Mouse (Mus musculus): ENCODE measurements around the gene Ankfy1. TPM values are rescaled to one million over a fixed set of nuclear protein-coding genes. Genes with fewer than 3 reads are reported as not detected.
"Not testable (repeated sequence)": the region's sequence is repeated elsewhere in the genome, so short reads cannot be mapped to it uniquely, and the experiment has no call there.

Gene Ankfy1
- total RNA-seq, 1 experiment from 2014 or later, result 101 TPM

DNA sequence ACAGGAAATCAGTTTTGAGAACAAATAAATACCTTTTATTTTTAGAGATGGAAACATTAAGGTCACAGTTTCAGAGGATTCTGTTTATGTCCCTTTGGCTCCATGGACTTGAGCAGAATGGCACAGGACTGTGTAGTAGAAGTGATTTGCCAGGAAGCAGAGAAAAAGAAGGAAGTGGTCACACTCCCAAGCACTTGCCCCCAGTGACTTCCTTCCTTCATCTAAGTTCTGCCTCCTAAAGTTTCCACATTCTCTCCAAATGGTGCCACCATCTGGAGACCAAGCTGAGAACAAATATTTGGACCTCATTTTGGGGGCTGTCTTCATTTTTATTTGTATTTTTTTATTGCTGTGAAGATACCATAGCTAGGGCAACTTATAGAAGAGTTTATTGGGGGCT, 7.5 kb downstream of the Ankfy1 start:
- peak; percentile 41; the same call in 1 of the 2 replicates for ATAC-seq (ENCODE audit: extremely low read depth, insufficient number of reproducible peaks, low FRiP score, poor library complexity, severe bottlenecking)

DNA sequence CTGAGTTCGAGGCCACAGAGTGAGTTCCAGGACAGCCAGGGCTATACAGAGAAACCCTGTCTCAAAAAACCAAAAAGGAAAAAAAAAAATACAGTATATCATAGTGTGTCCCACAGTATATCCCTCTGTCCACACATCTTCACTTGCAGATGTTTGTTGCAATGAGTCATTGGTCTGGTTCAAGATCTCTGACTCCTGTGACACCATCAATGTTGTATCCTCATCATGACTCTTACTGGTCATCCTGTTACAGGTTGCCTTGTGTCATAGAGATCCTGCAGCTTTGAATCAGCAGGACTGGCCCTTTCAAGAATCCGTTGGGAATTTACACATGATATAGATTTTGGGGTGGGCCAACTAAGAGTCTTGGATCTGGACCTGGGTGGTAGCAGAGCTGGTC, 15.3 kb downstream of the Ankfy1 start:
- ATAC-seq (ENCODE audit: extremely low read depth, insufficient number of reproducible peaks, low FRiP score, poor library complexity, severe bottlenecking), result not testable (repeated sequence)

DNA sequence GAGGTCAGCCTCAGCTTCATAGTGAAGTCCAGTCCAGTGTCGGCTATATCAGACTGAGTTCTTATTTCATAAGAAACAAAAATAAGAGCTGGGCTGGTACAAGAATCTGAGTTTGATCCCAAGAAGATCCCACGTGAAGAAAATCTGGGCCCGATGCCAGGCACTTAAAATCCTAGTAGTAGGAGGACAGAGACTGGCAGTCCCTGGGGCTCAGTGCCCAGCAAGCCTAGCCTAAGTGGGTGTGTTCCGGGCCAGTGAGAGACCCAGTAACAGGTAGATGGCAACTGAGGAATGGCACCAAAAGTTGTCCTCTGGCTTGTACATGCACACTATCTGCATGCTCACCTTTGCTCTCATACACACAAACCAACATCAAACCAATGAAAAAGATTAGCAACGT, 22.9 kb downstream of the Ankfy1 start:
- ATAC-seq (ENCODE audit: extremely low read depth, insufficient number of reproducible peaks, low FRiP score, poor library complexity, severe bottlenecking), result no peak

DNA sequence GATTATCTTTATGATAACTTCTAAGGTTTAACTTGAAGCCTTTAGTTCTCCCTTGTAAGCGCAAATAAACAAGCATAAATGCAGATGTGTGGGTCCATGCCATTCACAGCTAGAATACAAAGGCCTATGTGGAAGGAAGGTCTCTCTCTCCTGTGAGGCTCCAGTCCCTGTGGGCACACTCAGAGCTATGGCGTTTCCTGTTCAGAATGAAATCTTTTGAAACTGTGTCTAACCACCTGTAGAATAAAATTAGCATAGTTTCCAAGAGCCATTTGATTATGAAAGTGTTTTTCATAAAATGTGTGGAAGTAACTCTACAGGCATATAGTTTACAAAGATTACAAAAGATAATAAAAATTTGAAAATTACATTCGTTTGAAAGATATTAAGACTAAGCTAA, 28.4 kb downstream of the Ankfy1 start:
- no peak for ATAC-seq (ENCODE audit: extremely low read depth, insufficient number of reproducible peaks, low FRiP score, poor library complexity, severe bottlenecking)

DNA sequence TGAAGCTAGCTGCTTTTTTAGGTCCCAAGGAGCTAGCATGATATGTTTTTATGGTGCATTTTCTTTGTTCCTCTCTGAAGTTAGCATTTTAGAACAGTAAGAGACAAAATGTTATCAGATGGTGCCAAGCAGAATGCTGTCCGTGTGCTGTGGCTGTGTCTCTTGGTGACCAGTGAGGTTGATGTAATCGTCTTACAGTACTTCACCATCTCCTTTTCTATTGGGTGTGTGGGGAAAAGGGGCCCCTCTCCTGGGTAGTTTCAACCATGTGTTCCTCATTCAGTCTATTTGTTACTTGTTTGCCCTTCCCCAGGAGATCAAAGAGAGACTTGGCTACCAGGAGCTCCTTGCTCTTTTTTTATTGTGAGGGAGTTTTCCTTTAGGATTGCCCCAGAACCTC, 33.4 kb downstream of the Ankfy1 start:
- no peak for ATAC-seq (ENCODE audit: extremely low read depth, insufficient number of reproducible peaks, low FRiP score, poor library complexity, severe bottlenecking)

DNA sequence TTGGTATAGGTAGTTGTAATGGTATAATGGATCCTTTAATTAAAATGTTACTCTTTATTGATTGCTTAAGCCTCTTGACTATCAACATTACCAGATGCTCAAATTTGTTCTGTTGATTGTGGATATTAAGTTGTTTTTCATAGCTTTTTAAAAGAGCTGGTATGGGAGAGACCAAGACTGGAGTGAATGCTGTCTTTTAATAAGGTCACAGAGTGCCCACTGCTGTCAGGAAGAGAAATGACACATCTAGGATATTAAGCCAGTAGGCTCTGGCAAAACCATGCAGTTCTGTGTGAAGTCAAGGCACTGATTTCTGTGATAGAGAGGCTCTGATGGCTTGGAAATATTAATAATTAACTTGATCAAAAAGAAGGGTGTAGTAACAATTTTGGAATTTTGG, 34.1 kb downstream of the Ankfy1 start:
- no peak for ATAC-seq (ENCODE audit: extremely low read depth, insufficient number of reproducible peaks, low FRiP score, poor library complexity, severe bottlenecking)

DNA sequence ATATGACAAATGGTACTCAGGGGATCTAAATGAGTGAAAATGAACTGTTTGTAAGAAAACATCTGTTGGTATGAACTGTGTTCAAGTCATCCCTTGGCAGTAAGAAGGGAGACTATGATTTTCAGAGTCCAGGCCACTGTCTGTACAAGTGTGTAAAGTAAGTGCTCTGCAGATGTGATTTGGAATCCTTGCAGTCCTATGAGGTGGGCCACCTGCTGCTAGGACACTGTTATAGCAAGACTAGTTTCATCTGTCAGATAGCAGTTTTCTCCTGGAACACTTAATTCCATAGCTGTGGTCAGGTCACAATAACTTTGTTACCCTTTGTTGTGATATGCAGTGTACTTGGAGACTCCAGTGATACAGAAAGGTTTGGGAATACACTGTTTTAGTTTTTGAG, 36.2 kb downstream of the Ankfy1 start:
- ATAC-seq (ENCODE audit: extremely low read depth, insufficient number of reproducible peaks, low FRiP score, poor library complexity, severe bottlenecking), result no peak

DNA sequence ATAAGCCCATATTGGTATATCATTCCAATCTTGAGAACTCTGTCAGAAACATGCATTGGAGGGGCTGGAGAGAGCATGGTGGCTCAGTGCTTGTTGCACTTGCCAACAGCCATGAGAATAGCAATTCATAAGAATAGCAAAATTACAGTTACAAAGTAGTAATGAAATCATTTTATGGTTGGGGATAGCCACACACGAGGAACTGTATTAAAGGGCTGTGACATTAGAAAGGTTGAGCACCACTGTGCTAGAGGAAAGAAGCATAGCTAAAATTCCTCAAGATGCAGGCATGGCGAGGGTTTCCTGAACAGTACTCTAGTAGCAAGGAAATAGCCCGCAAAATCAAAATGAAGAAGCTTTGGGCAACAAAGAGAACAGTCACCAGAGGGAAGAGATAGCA, 43.9 kb downstream of the Ankfy1 start:
- ATAC-seq (ENCODE audit: extremely low read depth, insufficient number of reproducible peaks, low FRiP score, poor library complexity, severe bottlenecking), result no peak

DNA sequence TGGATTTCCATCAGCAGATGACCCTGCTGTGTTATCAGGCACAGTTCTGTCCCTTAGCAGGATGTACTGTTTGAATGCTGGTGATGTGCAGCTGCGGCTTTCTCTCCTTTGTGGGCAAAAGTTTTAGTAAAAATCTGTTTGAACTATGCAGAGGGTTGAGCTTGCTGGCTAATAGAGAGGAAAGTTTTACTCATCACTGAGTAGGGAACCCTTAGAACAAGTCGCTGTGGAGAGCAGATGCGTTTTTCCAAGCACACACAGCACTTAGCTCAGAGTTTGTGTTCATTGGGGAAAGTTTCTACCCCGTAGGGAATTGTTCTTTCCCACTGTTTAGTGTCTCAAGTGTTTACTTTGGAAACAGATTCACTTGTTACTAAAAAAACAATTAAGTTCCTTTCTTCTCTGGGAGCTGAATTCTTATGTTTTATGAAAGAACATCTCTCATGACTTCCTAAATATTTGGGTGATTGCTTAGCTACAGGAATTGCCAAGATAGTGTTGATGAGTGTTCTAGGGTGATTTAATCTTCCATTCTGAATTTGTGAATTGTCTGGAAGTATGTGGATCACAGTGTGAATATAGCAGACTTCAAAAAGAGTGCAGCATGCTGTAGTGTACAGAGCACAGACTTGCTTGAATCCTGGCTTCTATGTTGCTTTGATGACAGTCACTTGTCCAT, 45.2 kb downstream of the Ankfy1 start:
- no peak for ATAC-seq (ENCODE audit: extremely low read depth, insufficient number of reproducible peaks, low FRiP score, poor library complexity, severe bottlenecking)

DNA sequence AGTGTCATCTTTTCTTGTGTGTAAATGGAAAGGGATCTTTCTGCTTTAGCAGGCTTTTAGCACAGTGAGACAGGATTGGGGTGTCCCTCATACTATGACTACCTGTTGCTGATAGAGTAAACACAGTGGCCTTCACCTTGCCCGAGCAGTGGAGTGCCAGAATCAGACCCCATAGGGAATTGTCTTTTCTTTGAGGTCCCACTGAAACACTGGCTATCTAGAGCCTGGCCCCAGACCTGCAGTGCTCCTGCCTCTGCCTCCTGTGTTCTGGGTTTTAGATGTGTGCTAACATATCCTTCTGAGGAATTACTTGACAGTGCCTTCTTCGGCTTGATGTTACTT, 45.7 kb downstream of the Ankfy1 start:
- no peak for ATAC-seq (ENCODE audit: extremely low read depth, insufficient number of reproducible peaks, low FRiP score, poor library complexity, severe bottlenecking)

DNA sequence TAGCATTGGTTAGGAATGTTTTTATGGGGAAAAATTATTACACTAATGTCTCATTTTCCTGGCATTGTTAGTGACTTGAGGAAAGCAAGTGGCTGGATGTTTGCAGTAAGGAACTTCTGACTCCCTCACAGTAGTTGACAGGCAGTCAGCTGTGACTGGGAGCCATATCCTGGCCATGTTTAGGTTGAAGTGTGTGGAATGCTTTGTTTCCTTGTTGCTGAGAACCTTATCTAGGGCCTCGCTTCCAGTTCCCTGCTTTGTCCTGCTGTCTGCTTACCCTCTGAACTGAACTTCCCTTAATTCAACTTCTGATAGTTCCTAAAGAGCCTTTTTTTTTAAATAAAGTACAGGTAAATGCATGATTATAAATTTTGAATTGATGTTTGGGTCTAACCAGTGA, 46.5 kb downstream of the Ankfy1 start:
- no peak for ATAC-seq (ENCODE audit: extremely low read depth, insufficient number of reproducible peaks, low FRiP score, poor library complexity, severe bottlenecking)

DNA sequence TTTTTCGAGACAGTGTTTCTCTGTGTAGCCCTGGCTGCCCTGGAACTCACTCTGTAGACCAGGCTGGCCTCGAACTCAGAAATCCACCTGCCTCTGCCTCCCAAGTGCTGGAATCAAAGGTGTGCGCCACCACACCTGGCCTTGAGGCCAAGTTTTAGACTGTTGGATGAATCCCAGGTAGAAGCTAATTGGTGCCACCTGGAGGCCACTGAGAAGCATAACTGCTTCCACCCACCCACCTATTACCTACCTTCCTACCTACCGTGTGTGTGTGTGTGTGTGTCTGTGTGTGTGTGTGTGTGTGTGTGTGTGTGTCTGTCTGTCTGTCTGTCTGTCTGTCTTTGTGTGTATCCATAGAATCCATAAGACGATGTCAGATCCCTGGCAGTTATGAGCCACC, 47.7 kb downstream of the Ankfy1 start:
- peak; percentile 39; the same call in 1 of the 2 replicates for ATAC-seq (ENCODE audit: extremely low read depth, insufficient number of reproducible peaks, low FRiP score, poor library complexity, severe bottlenecking)

DNA sequence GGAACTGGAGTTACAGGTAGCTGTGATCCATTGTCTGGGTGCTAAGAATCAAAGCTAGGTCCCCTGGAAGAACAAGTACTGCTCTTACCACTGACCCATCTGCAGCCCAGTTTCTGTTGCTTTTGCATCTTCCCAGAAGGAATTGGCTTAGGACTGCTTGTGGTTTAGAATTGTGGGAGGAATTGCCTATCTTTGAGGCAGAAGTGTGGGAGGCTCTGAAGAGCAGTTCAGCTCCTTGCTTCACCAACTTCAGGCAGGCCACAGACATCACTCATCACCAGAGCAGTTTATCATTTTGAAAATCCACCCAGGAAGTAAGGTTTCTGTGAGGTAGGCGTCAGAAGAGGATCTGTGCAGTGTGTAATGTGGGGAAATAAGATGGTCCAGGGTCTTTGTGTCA, 49.2 kb downstream of the Ankfy1 start:
- no peak for ATAC-seq (ENCODE audit: extremely low read depth, insufficient number of reproducible peaks, low FRiP score, poor library complexity, severe bottlenecking)

DNA sequence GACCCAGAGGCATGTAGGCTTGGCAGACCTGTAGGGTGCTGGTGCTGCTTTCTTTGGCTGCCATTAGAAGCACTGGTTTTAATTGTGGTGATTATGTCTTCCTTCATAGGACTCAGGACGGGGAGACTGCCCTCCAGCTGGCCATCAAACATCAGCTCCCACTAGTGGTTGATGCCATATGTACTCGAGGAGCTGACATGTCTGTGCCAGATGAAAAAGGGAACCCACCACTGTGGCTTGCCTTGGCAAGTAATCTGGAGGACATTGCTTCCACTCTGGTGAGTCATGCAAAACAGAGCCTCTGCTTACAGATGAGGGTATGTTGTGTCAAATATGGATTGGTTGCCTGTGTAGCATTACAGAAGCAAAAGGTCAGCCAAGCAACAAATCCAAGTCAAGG, 62.1 kb downstream of the Ankfy1 start:
- ATAC-seq (ENCODE audit: extremely low read depth, insufficient number of reproducible peaks, low FRiP score, poor library complexity, severe bottlenecking), result peak; percentile 26; the same call in 1 of the 2 replicates

DNA sequence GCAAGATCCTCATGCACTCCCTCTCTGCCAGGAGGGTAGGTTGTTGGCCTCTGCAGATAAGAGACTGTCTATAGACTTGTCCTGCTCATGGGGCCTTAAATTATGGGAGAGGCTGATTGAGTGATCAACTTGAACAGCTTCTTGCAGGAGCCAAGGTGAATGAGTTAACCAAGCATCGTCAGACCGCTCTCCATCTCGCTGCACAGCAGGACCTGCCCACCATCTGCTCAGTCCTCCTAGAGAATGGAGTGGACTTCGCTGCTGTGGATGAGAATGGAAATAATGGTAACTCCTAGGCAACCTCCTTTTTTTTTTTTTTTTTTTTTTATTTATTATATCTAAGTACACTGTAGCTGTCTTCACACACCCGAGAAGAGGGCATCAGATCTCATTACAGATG, 68.5 kb downstream of the Ankfy1 start:
- ATAC-seq (ENCODE audit: extremely low read depth, insufficient number of reproducible peaks, low FRiP score, poor library complexity, severe bottlenecking), result no peak

DNA sequence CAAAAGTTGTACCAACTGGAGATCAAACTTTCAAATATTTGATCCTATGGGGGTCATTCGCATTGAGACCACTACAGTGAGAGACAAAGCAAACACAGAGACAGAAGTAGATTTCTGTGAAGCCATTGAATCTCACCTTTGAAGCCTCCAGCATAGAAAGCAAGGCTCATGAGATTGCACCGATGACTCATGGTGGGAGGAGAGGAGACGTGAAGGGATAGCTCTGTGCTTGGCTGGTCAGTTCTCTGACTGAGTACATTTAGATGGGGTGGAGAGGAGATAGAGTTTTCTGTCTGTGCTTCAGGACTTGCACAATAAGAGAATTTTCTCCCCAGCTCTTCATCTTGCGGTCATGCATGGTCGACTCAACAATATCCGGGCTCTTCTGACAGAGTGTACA, 69.8 kb downstream of the Ankfy1 start:
- no peak for ATAC-seq (ENCODE audit: extremely low read depth, insufficient number of reproducible peaks, low FRiP score, poor library complexity, severe bottlenecking)

DNA sequence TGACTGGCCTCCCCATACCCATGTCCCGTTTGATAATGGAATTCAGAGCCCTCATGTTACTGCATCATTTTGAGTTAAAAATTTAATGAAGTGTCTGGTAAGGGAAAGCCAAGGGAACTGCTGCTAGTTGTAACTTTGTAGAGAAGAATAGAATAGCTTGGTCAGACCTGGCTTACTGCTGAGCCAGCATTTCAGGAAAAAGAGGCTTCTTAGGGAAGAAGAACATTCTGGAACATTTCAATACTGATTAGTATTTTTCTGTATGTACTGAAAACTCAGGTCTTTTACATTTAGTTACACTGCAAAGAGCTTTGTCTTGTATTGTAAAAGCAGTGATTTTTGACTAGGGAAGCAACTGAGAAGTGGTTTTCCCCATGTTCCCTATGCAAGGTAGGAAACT, 71.0 kb downstream of the Ankfy1 start:
- no peak for ATAC-seq (ENCODE audit: extremely low read depth, insufficient number of reproducible peaks, low FRiP score, poor library complexity, severe bottlenecking)

DNA sequence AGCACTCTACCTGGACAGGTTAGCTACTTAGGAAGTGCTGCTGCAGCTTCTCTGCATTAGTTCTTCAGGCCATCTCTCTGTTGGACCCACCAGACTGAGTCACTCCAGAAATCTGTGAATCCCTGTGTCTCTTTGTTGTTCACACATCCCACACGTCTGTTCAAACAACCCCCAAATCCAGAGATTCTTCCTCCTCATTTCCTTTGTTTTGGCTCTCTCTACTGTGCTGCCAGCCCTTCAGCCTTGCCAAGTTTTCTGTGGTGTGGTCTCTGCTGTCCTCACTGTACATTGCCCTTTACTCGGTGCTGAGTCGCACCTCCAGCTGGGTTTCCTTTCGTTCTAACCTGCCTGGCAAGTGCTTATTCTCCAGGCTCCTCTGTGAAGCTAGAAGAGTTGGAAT, 74.5 kb downstream of the Ankfy1 start:
- no peak for ATAC-seq (ENCODE audit: extremely low read depth, insufficient number of reproducible peaks, low FRiP score, poor library complexity, severe bottlenecking)

DNA sequence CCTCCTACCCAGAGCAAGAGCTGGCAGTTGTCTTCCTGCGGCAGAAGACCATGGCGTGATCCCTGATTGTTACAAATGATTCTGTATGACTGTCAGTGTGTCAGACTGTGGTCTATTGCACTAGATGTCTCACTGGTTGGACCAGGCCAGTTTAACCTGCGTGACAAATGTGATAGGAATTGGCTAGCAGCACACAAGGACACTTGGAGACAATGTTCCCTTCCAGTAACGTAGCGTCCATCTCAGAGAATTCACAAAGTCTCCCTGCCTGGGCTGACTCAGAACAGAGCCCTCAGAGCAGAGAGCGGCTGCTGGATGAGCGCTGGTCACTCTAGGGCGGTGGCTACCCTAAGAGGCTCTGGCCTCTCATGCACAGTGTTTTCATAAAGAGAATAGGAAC, 77.9 kb downstream of the Ankfy1 start:
- 0 out of 2 replicates have a peak, but pooled peaks have one; percentile 13 for ATAC-seq (ENCODE audit: extremely low read depth, insufficient number of reproducible peaks, low FRiP score, poor library complexity, severe bottlenecking)

DNA sequence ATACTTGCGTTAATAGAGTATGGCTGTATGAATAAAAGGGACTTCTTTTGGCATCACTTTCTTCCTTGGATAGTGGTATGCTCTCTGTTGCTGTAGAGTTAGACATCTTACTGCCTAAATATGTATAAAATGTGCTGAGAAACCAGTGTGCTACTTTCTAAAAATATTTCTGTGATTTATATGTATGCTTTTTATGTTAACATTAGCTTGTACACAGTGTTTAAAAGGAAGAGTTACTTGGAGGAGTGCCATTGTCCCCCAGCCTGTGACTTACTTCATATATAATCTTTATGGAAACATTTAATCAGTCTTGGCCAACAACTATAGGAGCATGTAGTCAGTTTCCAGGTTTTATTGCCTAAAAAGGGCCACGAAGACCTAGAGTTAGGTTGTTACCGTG, 79.3 kb downstream of the Ankfy1 start:
- no peak for ATAC-seq (ENCODE audit: extremely low read depth, insufficient number of reproducible peaks, low FRiP score, poor library complexity, severe bottlenecking)

DNA sequence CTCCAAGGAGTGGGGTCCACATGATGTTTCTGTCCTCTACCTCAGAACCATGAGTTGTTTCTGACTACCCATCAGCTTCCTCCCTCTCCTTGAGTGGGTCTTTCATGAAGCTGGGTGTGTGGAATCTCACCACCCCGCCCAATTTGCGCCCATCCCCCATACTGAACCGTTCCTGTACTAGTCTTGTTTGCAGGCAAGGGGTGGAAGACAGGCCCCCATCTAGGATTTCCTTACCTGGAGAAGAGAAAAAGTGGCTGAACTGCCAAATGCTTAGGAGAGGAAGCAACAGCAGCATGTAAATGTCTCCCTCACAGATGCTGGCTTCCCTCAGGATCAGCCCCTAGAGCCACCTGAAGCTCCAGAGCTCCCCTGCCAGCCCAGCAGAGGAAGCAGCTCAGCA, 80.5 kb downstream of the Ankfy1 start:
- ATAC-seq (ENCODE audit: extremely low read depth, insufficient number of reproducible peaks, low FRiP score, poor library complexity, severe bottlenecking), result no peak

Data from neutrophil, adult 5-6 weeks (primary cell).